Mouse (Mus musculus): Measurements from ENCODE around the gene Psmc3ip. TPM values are rescaled to one million over a fixed set of nuclear protein-coding genes. Genes with fewer than 3 reads are reported as not detected.

Psmc3ip gene
- total RNA-seq (2014; rRNA removed) (5.3 and 6.9 TPM in 2 replicates), polyA plus RNA-seq (2015; fragmentation: Nextera tagmentation; extraction: Ambion mirVana) (8.9 and 10.3 TPM in 2 replicates)

DNA sequence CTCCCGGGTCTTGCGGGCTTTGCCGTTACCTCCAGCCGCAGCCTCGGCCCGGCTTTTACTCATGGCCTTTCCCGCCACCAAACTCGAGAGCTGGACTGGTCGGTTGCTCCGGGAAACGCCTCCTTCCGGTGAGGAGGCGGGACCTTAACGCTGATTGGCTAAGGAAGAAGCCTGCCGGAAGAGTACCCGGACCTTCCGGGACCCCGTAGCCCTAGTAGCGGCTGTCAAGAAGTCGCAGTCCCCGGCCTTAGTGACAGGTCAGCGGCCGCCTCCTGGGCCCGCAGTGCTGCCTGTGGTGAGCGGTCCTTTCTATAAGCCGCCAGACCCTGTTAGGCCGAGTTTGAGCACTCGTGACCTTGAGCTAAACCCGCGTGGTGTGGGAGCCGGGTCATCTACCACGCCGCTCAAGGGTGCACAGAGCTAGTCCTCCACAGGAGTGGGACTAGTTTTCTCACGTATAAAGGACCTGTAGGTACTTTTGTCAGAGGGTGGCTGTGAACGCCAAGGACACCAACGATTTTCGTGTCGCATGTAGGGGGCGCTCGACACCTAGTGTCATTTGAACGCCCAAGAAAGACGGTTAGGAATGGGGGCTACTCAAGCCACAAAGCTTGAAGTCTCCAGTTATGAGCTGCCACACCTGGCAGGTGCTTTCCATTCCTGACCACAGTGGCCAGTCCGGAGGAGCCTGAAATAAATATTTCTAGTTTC is at the start of gene Psmc3ip:
TSS of gene Psmc3ip (minus strand) at position 123 of the 711 bp plus-strand sequence.
- Histone ChIP-seq H3K27ac (ENCODE audit: low read depth, low read length) (peak within 1 kb of the TSS; percentile 77), H3K4me2 (ENCODE audit: low read depth, low read length, poor library complexity, severe bottlenecking) (peak within 1 kb of the TSS; percentile 94), H3K36me3 (ENCODE audit: insufficient read depth, low read length) (peaks cover 61% of the 10 kb centered on the region), H3K9me3 (ENCODE audit: low read length) (no peaks in the 10 kb centered on the region), H3K9ac (replicated peaks; ENCODE audit: low read length, poor library complexity, severe bottlenecking) (peak within 1 kb of the TSS; percentile 54), H3K4me3 (ENCODE audit: low read depth, low read length) (peak within 1 kb of the TSS; percentile 58), H3K27me3 (ENCODE audit: insufficient read depth, low read length) (no peaks in the 10 kb centered on the region), H3K4me1 (ENCODE audit: insufficient read depth, low read length) (no peaks in the 10 kb centered on the region)
- peak; percentile 97 for DNase-seq (ENCODE audit: low spot score)
- ATAC-seq (ENCODE audit: low FRiP score), result peak; percentile 95
- WGBS, result under 1% methylated on average over 42 of the region's 43 CpGs
- peak; percentile 83 for TF ChIP-seq CTCF (IDR thresholded peaks at IDR 0.05)

DNA sequence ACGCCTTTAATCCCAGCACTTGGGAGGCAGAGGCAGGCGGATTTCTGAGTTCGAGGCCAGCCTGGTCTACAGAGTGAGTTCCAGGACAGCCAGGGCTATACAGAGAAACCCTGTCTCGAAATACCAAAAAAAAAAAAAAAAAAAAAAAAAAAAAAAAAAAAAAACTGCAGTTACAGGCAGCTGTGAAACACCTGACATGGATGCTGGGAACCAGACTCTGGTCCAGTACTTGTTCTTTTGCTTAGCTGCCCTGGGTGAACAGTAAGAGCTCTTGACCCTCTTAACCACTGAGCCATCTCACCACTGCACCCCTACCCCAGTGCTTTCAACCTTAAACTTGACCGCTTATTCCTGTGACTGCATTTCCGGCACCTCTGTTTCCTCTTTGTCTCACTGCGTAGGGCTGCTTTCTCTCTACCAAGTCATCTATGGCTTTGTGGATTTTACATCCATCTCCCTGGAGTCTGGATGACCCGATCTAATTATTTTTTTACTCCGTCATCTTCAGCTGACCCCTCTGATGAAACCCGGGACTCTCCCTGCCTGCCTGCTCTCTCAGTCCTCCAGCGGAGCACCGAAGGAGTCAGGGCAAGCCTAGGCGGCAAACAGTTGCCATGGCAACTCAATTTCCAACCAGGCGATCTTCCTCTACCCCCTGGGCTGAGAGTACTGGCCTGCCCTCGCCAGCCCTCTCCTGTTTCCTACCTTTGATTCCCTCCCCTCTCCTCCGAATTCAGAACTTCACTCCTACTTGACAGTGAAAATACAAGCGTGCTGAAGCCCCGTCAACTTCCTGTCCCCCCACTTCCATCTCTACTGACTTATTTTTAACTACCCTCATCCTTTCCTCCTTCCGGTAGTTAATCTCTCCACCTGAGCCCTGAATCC is 48.3 kb upstream of the Psmc3ip start:
- H3K4me2 ChIP-seq (ENCODE audit: low read depth, low read length, poor library complexity, severe bottlenecking), result peak overlapping the region; percentile 53
- H3K4me3 ChIP-seq (ENCODE audit: low read depth, low read length), result peak overlapping the region; percentile 19
- no peaks in the 10 kb centered on the region for H3K36me3 ChIP-seq (ENCODE audit: insufficient read depth, low read length)
- no peak for ATAC-seq (ENCODE audit: low FRiP score)
- H3K4me1 ChIP-seq (ENCODE audit: insufficient read depth, low read length), result peaks cover 12% of the 10 kb centered on the region; the same call in 1 of the 2 replicates
- peak overlapping the region; percentile 26; the same call in 1 of the 2 replicates for H3K9ac ChIP-seq (replicated peaks; ENCODE audit: low read length, poor library complexity, severe bottlenecking)
- no peaks in the 10 kb centered on the region for H3K27me3 ChIP-seq (ENCODE audit: insufficient read depth, low read length)
- WGBS, result 16% methylated on average over 18 of the region's 19 CpGs
- H3K9me3 ChIP-seq (ENCODE audit: low read length), result no peaks in the 10 kb centered on the region
- peak overlapping the region; percentile 72 for H3K27ac ChIP-seq (ENCODE audit: low read depth, low read length)
- TF ChIP-seq CTCF (IDR thresholded peaks at IDR 0.05), result no peak
- peak; percentile 76 for DNase-seq (ENCODE audit: low spot score)

- Histone ChIP-seq H3K9ac (replicated peaks; ENCODE audit: low read length, poor library complexity, severe bottlenecking) (no peak overlapping the region), H3K36me3 (ENCODE audit: insufficient read depth, low read length) (no peaks in the 10 kb centered on the region), H3K4me2 (ENCODE audit: low read depth, low read length, poor library complexity, severe bottlenecking) (no peak overlapping the region), H3K9me3 (ENCODE audit: low read length) (no peaks in the 10 kb centered on the region), H3K27me3 (ENCODE audit: insufficient read depth, low read length) (no peaks in the 10 kb centered on the region), H3K27ac (ENCODE audit: low read depth, low read length) (no peak overlapping the region), H3K4me3 (ENCODE audit: low read depth, low read length) (no peak overlapping the region), H3K4me1 (ENCODE audit: insufficient read depth, low read length) (peaks cover 12% of the 10 kb centered on the region; the same call in 1 of the 2 replicates)
- no peak for DNase-seq (ENCODE audit: low spot score)
- ATAC-seq (ENCODE audit: low FRiP score), result no peak
- 86% methylated on average over 10 of the region's 10 CpGs for WGBS
- no peak for TF ChIP-seq CTCF (IDR thresholded peaks at IDR 0.05)
Observed at GRCm38 (mm10) chr11:101142215-101142967, 47.2 kb upstream of the Psmc3ip start.

DNA sequence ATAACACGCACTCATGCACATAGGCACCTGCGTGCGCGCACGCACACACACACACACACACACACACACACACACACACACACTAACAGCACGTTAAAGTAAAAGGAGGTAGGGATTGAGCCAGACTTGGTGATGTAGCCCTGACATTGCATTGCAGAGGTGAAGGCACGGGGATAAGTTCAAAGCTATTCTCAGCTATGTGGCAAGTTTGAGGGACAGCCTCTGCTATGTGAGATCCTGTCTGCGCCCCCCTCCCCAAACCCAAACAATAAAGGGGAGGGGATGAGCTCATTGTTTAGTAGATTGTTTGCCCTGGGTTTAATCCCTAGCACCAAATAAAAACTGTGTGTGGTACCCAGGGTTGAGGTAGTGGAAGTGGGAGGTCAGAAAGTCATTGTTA is 45.9 kb upstream of the Psmc3ip start:
- Histone ChIP-seq H3K36me3 (ENCODE audit: insufficient read depth, low read length) (no peaks in the 10 kb centered on the region), H3K27ac (ENCODE audit: low read depth, low read length) (no peak overlapping the region), H3K4me2 (ENCODE audit: low read depth, low read length, poor library complexity, severe bottlenecking) (no peak overlapping the region), H3K4me1 (ENCODE audit: insufficient read depth, low read length) (peaks cover 6% of the 10 kb centered on the region; the same call in 1 of the 2 replicates), H3K9me3 (ENCODE audit: low read length) (no peaks in the 10 kb centered on the region), H3K27me3 (ENCODE audit: insufficient read depth, low read length) (no peaks in the 10 kb centered on the region), H3K4me3 (ENCODE audit: low read depth, low read length) (no peak overlapping the region), H3K9ac (replicated peaks; ENCODE audit: low read length, poor library complexity, severe bottlenecking) (no peak overlapping the region)
- 80% methylated on average over 8 of the region's 8 CpGs for WGBS
- DNase-seq (ENCODE audit: low spot score), result no peak
- no peak for ATAC-seq (ENCODE audit: low FRiP score)
- TF ChIP-seq CTCF (IDR thresholded peaks at IDR 0.05), result no peak

DNA sequence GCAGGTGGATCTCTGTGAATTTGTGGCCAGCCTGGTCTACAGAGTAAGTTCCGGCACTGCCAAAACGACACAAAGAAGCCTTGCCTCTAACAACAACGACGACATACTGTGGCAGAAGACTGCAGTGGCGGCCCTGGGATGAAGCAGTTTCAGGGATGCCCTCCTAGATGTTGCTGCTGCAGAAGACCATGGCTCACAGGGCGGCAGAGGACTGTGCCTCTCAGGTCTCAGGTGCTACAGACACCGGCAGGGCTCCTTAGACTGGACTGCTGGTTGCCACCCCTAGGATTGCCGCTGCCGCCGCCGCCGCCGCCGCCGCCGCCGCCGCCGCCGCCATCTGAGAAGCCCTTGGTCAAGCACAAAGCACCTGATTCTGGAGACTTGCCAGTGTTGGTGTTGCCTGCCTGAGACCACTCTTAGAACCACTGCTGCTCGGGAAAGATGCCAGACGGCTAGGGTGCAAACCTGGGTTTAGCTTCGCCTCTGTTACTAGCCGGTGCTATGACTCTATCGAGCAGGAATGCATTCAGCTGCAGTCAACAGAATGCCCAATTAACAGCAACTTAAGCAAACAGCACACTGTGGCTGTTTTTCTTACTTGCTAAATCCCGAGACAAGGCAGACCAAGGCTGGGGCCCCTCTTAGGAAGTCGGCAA is 45.1 kb upstream of the Psmc3ip start:
- Histone ChIP-seq H3K4me2 (ENCODE audit: low read depth, low read length, poor library complexity, severe bottlenecking) (peak overlapping the region; percentile 45), H3K9me3 (ENCODE audit: low read length) (no peaks in the 10 kb centered on the region), H3K27ac (ENCODE audit: low read depth, low read length) (no peak overlapping the region), H3K9ac (replicated peaks; ENCODE audit: low read length, poor library complexity, severe bottlenecking) (0 out of 2 replicates have a peak overlapping the region, but pooled peaks have one; percentile 19), H3K4me3 (ENCODE audit: low read depth, low read length) (peak overlapping the region; percentile 20), H3K36me3 (ENCODE audit: insufficient read depth, low read length) (no peaks in the 10 kb centered on the region), H3K27me3 (ENCODE audit: insufficient read depth, low read length) (no peaks in the 10 kb centered on the region), H3K4me1 (ENCODE audit: insufficient read depth, low read length) (0 out of 2 replicates have a peak, but pooled peaks cover 3% of the 10 kb centered on the region)
- DNase-seq (ENCODE audit: low spot score), result peak; percentile 62
- TF ChIP-seq CTCF (IDR thresholded peaks at IDR 0.05), result no peak
- 47% methylated on average over 27 of the region's 27 CpGs for WGBS
- ATAC-seq (ENCODE audit: low FRiP score), result no peak

All from midbrain, postnatal 0 days (tissue).